Mouse (Mus musculus) kidney, adult 2 months (tissue): ENCODE measurements at regions not wholly inside any gene's neighbourhood (a gene's known extent, or its start where the extent isn't known, plus 50 kb on each side); places are given as distances from the start of the nearest gene placed in this dataset.

Source experiments
- CTCF ChIP-seq: fragments of 200-500 bp; conservative IDR thresholded peaks from 2 replicates; pipeline ENCODE4 v1.5.1; 2011; ENCODE audit warnings: low read depth, mild to moderate bottlenecking, control low read depth, low read length, moderate library complexity, mixed read lengths; ENCODE audit not compliant: insufficient read depth, insufficient read length
- POLR2A ChIP-seq: fragments of 200-500 bp; IDR thresholded peaks from one replicate; pipeline ENCODE4 v1.6.1; 2011; ENCODE audit warnings: low read depth, low read length, control low read depth

DNA sequence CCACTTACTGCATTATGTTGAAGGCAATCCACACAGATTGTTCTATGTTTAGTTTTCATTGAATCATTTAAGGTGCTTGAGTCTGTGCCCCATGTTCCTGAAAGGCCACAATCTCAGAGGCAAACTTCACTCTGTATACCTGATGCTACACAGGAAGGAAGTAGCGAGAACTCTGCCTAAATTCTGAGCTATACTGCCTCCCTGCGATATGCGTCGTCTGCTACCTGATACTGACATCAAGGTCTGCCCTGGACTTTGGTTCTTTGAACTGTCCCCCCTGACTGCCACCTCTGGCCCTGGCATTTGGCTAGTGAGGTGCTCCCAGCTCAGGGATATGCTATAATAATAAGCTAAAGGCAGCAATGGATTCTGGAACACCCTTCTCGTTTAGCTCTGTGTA lies 1244.0 kb upstream of the A1bg start:
- TF ChIP-seq POLR2A = no peak
- no peak for TF ChIP-seq CTCF
